17 mouse cellular contexts compared by ENCODE assay signal in the genomic region with DNA sequence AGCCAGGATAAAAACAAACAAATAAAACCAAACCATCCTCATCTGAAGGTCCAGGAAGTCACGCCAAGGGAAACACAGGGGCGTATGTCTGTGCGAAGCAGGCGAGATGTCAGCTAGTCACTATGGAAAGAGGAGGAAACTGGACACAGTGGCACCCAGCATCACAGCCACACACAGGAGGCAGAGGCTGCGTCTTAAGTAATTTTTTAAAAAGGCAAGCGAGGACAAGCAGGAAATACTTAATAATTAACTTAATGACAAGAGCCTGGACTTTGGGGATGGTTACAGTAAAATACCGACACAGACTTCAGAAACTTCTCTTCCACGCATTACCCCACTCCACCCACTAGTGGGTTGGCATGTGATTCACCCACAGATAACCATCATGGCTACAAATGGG. TPM values are rescaled to one million over a fixed set of nuclear protein-coding genes. Genes with fewer than 3 reads are reported as not detected.
"Had no signal": no experiment of that assay in that cellular context is flagged by ENCODE, and none has a peak within 500 bp of the region (broad histone marks: within the 10 kb centered on the region; RNA-seq: fewer than 3 reads in every experiment).

No protein-coding gene starts in this region.

- ATAC-seq: hindbrain, postnatal 0 days; midbrain, embryonic 13.5 days had no signal

- H3K27ac ChIP-seq: hindbrain, postnatal 0 days; limb, embryonic 15.5 days; liver, embryonic 14.5 days; midbrain, embryonic 13.5 days; stomach, postnatal 0 days had no signal

- H3K9ac ChIP-seq: limb, embryonic 15.5 days; liver, embryonic 14.5 days; midbrain, embryonic 13.5 days had no signal

- H3K9me3 ChIP-seq: limb, embryonic 15.5 days; midbrain, embryonic 13.5 days had no signal

- H3K4me3 ChIP-seq: limb, embryonic 15.5 days; midbrain, embryonic 13.5 days had no signal

- H3K4me2 ChIP-seq: limb, embryonic 15.5 days; midbrain, embryonic 13.5 days had no signal

- H3K4me1 ChIP-seq: limb, embryonic 15.5 days; midbrain, embryonic 13.5 days had no signal

- H3K27me3 ChIP-seq: limb, embryonic 15.5 days; midbrain, embryonic 13.5 days had no signal

- H3K36me3 ChIP-seq: limb, embryonic 15.5 days; midbrain, embryonic 13.5 days had no signal

- DNase-seq: lung, adult 18-20 months; right cerebral cortex, postnatal 14 days; thymus, postnatal 4 days had no signal

RNA-seq across cellular contexts. Expression of a gene that starts 51.6 kb away (rescaled TPM):
- total RNA-seq: layer of hippocampus, adult 8-10 months; layer of hippocampus, postnatal 14 days; left cerebral cortex, adult 18-20 months; midbrain, postnatal 0 days had no signal
- polyA plus RNA-seq: hindbrain, postnatal 0 days; intestine, embryonic 14.5 days; large intestine, adult 2 months; limb, embryonic 11.5 days; liver, embryonic 14.5 days; lung, embryonic 16.5 days; midbrain, embryonic 13.5 days; neural tube, embryonic 14.5 days had no signal
